Mouse (Mus musculus) brain, embryonic 14.5 days (tissue): Measurements from ENCODE around the gene Aspg.

Source experiments
- CTCF ChIP-seq: fragments of 200-500 bp; IDR thresholded peaks from 2 replicates; pipeline ENCODE4 v1.5.1; 2012; ENCODE audit warnings: inconsistent platforms, mild to moderate bottlenecking, moderate library complexity, borderline replicate concordance; ENCODE audit not compliant: insufficient read depth, insufficient read length; ENCODE audit errors: extremely low read depth
- POLR2A ChIP-seq: fragments of 200-500 bp; IDR thresholded peaks from 2 replicates; pipeline ENCODE4 v1.6.1; 2012; ENCODE audit warnings: mild to moderate bottlenecking, inconsistent platforms, borderline replicate concordance; ENCODE audit not compliant: poor library complexity, insufficient read depth, insufficient read length, severe bottlenecking; ENCODE audit errors: extremely low read depth

DNA sequence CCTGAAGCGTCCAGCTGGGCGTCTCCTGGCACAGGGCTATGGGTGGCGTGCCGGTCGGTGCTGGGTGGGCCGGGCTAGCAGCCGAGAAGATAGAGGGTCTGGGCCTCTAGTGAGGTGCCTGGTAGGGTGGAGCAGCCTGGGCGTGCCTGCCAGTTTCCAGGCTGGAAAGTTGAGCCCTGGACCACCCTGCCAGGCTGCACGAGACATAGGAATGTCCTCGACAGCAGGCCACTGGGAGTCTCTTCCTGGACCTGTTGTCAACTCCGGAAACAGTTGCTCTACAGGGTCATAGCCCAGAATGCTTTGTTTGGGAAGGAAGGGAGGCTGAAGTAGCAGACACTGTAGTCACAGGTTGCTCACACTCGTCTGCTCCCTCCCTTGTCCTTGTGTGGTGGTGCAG, 47.1 kb downstream of the Aspg start:
- TF ChIP-seq POLR2A (no peak), CTCF (no peak)
